Mouse (Mus musculus): Measurements from ENCODE around the gene Znrf1. TPM values are rescaled to one million over a fixed set of nuclear protein-coding genes. Genes with fewer than 3 reads are reported as not detected.

The Znrf1 gene
- polyA plus RNA-seq, 1 experiment from 2014 or later, result 55.3 TPM

DNA sequence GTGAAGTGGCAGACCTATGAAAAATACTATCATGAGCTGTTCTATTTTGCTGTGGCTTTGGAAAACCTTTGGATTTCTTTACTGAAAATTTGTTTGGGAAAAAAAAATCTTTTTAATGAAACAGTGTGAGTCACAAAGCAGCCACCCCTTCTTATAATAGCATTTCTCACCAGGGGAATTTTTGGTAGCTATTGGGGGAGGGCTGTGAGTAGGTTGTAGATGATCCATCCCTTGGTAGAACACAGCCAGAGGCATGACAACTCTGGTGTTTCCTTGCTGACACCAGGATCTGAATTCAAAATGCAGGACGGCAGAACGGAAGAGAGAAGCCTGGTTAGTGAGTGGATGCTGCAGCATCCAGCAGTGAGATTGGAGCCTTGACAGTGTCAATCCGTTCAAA, 11.2 kb downstream of the Znrf1 start:
- no peaks in the 10 kb centered on the region for H3K27me3 ChIP-seq
- DNase-seq (ENCODE audit: low read depth, low spot score) (no peak), ATAC-seq (no peak)
- ChIA-PET POLR2A (no interaction called here), CTCF (interaction anchor here (1.5 kb wide), 1 partner anchor 29 kb away, joined by 3 read pairs; no protein-coding TSS in a partner anchor)
- in situ Hi-C loops (cut with MboI; ENCODE audit: low pct_unique_long_range_greater_than_20kb), result no loop called here
- no peak for TF ChIP-seq CTCF (IDR thresholded peaks at IDR 0.05)

DNA sequence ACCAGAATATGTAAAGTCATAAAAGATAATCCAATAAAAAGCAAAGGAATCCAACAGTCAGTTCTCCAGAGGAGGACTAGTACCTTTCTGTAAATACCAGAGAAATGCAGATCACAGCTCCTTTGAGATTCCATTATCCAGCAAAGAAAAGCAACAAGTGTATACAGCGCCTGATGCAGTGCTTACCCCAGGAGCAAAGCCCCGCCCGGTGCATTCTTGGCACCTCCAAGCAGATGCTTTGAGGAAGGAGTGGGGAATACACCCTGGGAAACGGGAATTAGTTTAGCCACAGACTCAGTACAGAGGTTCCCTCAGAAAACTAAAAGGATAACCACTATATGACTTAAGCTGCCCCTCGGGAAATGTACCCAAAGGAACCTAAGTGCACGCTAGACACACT, 12.3 kb downstream of the Znrf1 start:
- no peak for TF ChIP-seq CTCF (IDR thresholded peaks at IDR 0.05)
- ATAC-seq (no peak), DNase-seq (ENCODE audit: low read depth, low spot score) (no peak)
- ChIA-PET POLR2A (no interaction called here), CTCF (no interaction called here)
- in situ Hi-C loops (cut with MboI; ENCODE audit: low pct_unique_long_range_greater_than_20kb), result no loop called here
- no peaks in the 10 kb centered on the region for H3K27me3 ChIP-seq

- no peaks in the 10 kb centered on the region for H3K27me3 ChIP-seq
- TF ChIP-seq CTCF (IDR thresholded peaks at IDR 0.05), result no peak
- CTCF ChIA-PET, result interaction anchor here (0.8 to 1.4 kb wide), 3 partner anchors 10 to 32 kb away, joined by 3 to 4 read pairs (median 3); no protein-coding TSS in a partner anchor
- ATAC-seq (no peak), DNase-seq (ENCODE audit: low read depth, low spot score) (no peak)
- in situ Hi-C loops (cut with MboI; ENCODE audit: low pct_unique_long_range_greater_than_20kb), result no loop called here
- POLR2A ChIA-PET, result interaction anchor here (0.7 kb wide), 1 partner anchor 22 kb away, joined by 6 read pairs; no protein-coding TSS in a partner anchor
Measured at GRCm38 (mm10) chr8:111550002-111550870, 14.3 kb downstream of the Znrf1 start.

DNA sequence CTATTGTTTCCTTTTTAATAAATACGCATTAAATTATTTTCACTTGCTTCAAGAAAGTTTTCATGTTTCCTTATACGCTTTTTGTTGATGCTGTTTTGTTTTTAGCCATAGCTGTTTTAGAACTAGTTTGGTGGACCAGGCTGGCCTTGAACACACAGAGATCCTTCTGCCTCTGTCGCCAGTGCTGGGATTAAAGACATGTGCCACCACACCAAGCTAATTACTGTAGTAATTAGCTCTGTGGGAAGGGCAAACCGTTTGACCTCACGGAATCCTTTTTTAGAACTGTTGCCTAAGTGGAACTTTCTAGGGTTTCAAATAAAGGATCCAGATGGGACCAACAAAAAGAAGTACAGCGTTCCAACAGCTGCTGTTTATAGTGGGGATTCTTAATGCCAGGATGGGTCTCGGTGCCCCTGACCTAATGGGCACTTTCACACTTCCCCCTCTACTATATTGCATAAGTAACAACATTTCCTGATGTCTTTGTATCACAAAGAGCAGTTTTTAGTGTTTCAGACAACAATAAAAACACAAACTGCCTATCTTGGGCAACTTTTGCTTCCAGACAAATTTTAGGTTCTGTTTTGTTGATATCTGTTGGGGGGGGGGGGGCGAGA, 15.7 kb downstream of the Znrf1 start:
- no peaks in the 10 kb centered on the region for H3K27me3 ChIP-seq
- in situ Hi-C loops (cut with MboI; ENCODE audit: low pct_unique_long_range_greater_than_20kb), result no loop called here
- POLR2A ChIA-PET, result no interaction called here
- CTCF ChIA-PET, result interaction anchor here (0.8 to 1.6 kb wide), 3 partner anchors 11 to 13 kb away, joined by 3 to 5 read pairs (median 4); no protein-coding TSS in a partner anchor
- TF ChIP-seq CTCF (IDR thresholded peaks at IDR 0.05), result no peak
- no peak for ATAC-seq
- DNase-seq (ENCODE audit: low read depth, low spot score), result no peak

DNA sequence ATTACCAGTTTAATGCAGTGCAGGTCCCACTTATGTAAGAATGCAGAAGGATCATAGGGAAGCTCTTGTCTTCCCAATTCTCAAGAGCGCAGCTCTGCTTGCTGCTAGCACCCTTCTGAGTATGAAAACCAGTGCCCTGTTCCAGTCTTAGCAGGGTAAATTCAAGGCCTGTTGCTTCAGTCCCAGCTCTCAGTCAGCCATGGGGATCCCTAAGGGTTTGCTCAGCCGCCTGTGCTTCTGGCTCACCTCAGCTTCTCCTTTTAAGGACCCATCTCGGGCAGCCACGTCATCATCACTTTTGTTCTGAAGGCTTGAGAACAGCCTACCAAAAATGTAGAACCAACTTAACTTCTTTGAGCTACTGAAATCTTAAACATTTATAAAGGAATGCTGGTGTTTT, 25.9 kb downstream of the Znrf1 start:
- POLR2A ChIA-PET, result no interaction called here
- DNase-seq (ENCODE audit: low read depth, low spot score) (no peak), ATAC-seq (no peak)
- CTCF ChIA-PET, result no interaction called here
- H3K27me3 ChIP-seq, result no peaks in the 10 kb centered on the region
- in situ Hi-C loops (cut with MboI; ENCODE audit: low pct_unique_long_range_greater_than_20kb), result no loop called here
- TF ChIP-seq CTCF (IDR thresholded peaks at IDR 0.05), result no peak

GRCm38 (mm10) chr8:111562274-111562803, 26.4 kb downstream of the Znrf1 start:
- DNase-seq (ENCODE audit: low read depth, low spot score), result no peak
- H3K27me3 ChIP-seq, result no peaks in the 10 kb centered on the region
- CTCF ChIA-PET, result interaction anchor here (0.7 kb wide), 1 partner anchor 249 kb away, joined by 3 read pairs; no protein-coding TSS in a partner anchor
- POLR2A ChIA-PET, result interaction anchor here (0.6 kb wide), 1 partner anchor 27 kb away, joined by 8 read pairs; no protein-coding TSS in a partner anchor
- no peak for ATAC-seq
- no peak for TF ChIP-seq CTCF (IDR thresholded peaks at IDR 0.05)
- in situ Hi-C loops (cut with MboI; ENCODE audit: low pct_unique_long_range_greater_than_20kb), result no loop called here

- POLR2A ChIA-PET, result interaction anchor here (0.6 kb wide), 1 partner anchor 26 kb away, joined by 8 read pairs; no protein-coding TSS in a partner anchor
- DNase-seq (ENCODE audit: low read depth, low spot score) (no peak), ATAC-seq (no peak)
- in situ Hi-C loops (cut with MboI; ENCODE audit: low pct_unique_long_range_greater_than_20kb), result no loop called here
- no peaks in the 10 kb centered on the region for H3K27me3 ChIP-seq
- TF ChIP-seq CTCF (IDR thresholded peaks at IDR 0.05), result no peak
- CTCF ChIA-PET, result interaction anchor here (0.7 to 1.1 kb wide), 2 partner anchors 12 to 250 kb away, joined by 3 read pairs; no protein-coding TSS in a partner anchor
Measured at GRCm38 (mm10) chr8:111563075-111563474, 27.2 kb downstream of the Znrf1 start.

- ChIA-PET POLR2A (no interaction called here), CTCF (interaction anchor here (0.8 to 1.1 kb wide), 2 partner anchors 12 to 18 kb away, joined by 3 read pairs; no protein-coding TSS in a partner anchor)
- no peak for TF ChIP-seq CTCF (IDR thresholded peaks at IDR 0.05)
- ATAC-seq (no peak), DNase-seq (ENCODE audit: low read depth, low spot score) (no peak)
- no peaks in the 10 kb centered on the region for H3K27me3 ChIP-seq
- in situ Hi-C loops (cut with MboI; ENCODE audit: low pct_unique_long_range_greater_than_20kb), result no loop called here
Measured at GRCm38 (mm10) chr8:111563687-111564086, 27.8 kb downstream of the Znrf1 start.

GRCm38 (mm10) chr8:111564093-111564492, 28.2 kb downstream of the Znrf1 start:
- no peak for TF ChIP-seq CTCF (IDR thresholded peaks at IDR 0.05)
- no peak for ATAC-seq
- ChIA-PET POLR2A (no interaction called here), CTCF (interaction anchor here (0.8 to 1.1 kb wide), 3 partner anchors 11 to 18 kb away, joined by 3 to 4 read pairs (median 3); no protein-coding TSS in a partner anchor)
- no peaks in the 10 kb centered on the region for H3K27me3 ChIP-seq
- in situ Hi-C loops (cut with MboI; ENCODE audit: low pct_unique_long_range_greater_than_20kb), result no loop called here
- no peak for DNase-seq (ENCODE audit: low read depth, low spot score)

DNA sequence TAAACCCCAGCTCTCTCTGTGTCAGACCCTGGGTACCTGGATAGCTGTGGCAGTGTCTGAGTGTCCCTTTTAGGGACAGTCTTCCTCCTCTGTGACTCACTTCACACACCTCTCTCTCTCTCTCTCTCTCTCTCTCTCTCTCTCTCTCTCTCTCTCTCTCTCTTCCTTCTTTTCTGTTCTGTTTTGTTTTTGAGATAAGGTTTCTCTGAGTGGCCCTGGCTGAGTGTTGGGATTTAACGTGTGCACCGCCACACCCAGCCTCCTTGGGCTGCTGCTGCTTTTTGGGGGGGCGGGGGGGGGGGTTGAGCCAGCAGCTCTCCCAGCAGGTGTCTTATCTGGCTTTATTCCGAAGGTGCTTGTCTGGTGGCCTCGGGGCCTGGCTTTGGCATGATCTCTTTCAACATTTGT, 29.9 kb downstream of the Znrf1 start:
- POLR2A ChIA-PET, result no interaction called here
- ATAC-seq (no peak), DNase-seq (ENCODE audit: low read depth, low spot score) (no peak)
- no peak for TF ChIP-seq CTCF (IDR thresholded peaks at IDR 0.05)
- no peaks in the 10 kb centered on the region for H3K27me3 ChIP-seq
- in situ Hi-C loops (cut with MboI; ENCODE audit: low pct_unique_long_range_greater_than_20kb), result no loop called here
- CTCF ChIA-PET, result interaction anchor here (1.0 kb wide), 1 partner anchor 16 kb away, joined by 3 read pairs; no protein-coding TSS in a partner anchor

All from Patski (cell line).